Mouse (Mus musculus): ENCODE results near the gene Ccdc117.
"Not testable (repeated sequence)": the region's sequence is repeated elsewhere in the genome, so short reads cannot be mapped to it uniquely, and the experiment has no call there.

Ccdc117 gene

DNA sequence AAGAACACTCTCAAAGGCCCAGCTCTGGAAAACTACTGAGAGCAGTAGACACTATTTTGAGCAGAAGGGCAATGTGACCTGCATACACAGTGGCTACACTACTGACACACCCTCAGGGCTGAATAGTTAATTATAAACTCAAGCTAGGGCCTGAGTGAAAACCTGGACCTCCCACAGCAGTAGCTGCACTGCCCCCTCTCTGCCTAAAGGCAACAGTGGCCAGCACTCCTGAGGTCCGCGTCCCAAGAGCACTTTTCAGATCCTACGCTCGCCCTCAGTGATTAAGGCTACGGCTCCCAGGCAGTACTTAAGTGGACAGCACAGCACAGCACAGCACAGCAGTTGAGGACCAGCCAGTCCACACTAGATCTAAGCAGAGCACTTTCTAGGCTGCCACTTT lies 8.9 kb downstream of the Ccdc117 start:
- no peak for DNase-seq (ENCODE audit: low read depth, low spot score)

DNA sequence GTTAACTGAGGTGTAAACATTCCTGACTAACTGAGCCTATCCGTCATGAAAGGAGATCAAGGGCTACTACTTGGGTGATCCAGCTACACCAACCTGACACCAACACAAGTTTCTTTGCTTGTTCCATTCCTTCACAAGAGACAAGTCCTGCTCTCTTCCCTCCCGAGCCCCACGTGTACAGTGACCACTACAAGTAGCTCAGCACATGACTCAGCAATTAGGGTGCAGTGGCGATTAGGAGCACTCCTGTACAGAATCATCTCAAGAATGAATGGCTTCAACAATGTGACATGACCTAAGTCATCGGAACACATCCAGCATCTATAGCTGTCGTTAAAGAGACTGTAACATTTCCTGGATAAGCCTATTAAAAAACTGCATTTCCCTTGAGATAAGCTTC lies 11.3 kb downstream of the Ccdc117 start:
- DNase-seq (ENCODE audit: low read depth, low spot score), result no peak

DNA sequence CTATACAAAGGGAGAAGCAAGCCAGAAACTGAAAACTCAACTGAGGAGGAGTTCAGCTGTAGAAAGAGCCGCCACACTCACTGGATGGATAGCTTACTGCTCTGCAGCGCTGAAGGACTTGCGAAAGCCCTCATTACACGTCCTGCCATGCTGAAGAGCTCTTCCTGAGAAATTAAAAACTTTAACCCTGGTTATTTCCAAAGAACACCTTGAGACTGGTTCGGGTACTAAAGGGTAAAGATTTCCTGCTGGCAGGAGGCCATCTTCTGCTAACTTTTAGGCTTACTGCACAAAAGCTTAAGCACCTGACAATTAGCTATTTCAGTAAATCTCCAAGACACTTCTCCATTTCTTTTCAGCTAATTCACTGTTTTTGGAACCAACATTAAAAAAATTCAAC lies 11.8 kb downstream of the Ccdc117 start:
- no peak for DNase-seq (ENCODE audit: low read depth, low spot score)

DNA sequence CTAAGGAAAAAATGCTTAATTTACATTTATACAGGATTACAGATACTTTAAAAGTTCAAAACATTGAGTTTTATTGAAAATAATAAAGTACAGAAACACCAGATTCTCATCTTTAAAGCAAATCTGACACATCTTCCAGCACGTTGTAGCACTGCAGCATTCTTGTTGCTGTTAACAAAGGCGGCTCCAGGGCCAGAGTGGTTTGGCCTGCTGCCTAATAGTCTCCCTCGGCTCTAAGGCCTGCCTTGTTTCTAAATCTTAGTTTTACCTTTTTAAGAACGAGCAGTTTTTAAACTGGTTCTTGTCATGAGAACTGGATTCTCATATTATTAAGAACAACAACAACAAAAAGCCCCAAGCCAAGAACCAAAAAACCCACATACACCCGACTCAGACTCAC lies 13.1 kb downstream of the Ccdc117 start:
- DNase-seq (ENCODE audit: low read depth, low spot score), result no peak

DNA sequence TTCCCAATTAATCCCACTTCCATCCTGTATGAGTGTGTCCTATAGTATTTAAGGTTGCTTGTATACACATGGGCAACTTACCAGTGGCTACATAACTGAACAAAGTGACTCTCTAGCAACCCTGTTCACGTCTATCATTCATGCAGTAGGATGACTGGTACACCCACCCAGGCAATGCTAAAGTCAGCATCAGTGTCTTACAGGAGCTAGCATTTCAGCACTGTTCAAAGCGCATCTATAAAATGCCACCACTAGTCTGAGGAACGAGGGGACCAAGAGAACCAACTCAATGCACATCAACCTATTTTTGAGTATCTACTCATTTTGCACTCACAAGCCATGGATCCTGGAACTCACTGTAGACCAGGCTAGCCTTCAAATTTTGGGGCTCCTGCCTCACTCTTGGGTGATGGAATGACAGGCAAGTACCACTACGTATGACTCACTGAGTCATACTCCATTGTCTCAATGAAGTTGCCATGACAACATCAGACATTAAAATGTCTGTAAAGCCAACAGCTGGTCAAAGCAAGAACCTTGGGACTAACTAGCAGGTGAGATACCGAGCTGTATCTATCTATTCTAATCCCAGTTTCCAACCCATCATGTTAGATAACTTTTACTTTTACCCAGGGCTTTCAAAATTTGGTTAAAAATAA lies 14.0 kb downstream of the Ccdc117 start:
- DNase-seq (ENCODE audit: low read depth, low spot score), result no peak

DNA sequence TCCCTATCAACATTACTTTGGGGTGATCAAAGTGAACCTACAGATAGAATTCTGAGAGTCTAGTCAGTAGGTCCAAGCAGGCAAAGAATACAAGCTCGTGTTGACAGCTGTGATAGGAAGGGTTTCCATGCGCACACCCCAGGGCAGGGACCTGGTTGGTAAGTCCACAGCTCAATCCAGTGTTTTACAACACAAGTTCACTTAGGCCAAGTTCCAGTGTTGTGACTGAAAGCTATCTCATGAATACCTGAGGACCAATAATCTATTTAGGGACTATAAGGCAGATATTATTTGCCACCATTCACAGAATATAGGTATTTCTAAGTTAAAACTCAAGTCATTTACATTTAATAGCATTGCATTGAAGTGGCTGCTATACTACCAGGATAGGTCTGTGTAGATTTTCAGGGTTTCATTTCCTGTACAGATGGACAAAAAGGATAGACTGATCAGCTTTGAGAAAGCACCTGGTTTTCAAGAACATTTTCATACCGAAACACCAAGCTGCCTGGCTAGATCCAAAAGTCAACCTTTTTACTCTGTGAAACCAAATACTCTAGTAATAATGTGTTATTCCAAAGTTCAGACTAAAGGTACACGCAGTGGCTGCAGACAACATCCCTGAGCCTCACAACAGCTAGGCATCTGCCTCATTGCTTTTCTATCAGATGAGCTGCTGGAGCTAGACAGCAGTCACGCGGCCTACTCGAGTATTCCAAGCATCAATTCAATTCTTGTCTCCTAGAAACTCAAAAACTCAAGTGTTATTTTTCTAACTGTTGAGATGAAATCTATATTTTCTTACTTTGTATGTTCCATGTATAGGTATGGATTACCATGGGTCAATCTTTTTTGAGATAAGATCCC lies 15.2 kb downstream of the Ccdc117 start:
- DNase-seq (ENCODE audit: low read depth, low spot score), result no peak

DNA sequence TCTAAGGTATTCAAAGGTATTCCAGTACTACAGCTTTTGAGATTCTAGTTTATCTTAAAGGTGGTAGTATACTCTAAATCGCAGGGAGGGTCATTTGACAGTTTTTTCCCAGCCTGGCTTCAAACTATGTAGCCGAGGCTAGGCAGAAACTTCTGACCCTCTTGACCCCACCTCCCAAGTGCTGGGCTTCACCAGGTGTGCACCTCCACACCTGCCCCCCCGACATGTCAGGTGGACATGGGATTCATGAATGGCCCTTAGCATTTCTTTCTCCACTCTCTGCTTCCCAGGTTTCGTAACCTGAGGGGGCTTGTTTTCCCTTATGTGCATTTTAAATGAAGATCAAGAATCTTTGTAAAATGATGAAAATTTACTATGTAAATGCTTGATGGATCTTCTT lies 16.6 kb downstream of the Ccdc117 start:
- DNase-seq (ENCODE audit: low read depth, low spot score), result no peak

DNA sequence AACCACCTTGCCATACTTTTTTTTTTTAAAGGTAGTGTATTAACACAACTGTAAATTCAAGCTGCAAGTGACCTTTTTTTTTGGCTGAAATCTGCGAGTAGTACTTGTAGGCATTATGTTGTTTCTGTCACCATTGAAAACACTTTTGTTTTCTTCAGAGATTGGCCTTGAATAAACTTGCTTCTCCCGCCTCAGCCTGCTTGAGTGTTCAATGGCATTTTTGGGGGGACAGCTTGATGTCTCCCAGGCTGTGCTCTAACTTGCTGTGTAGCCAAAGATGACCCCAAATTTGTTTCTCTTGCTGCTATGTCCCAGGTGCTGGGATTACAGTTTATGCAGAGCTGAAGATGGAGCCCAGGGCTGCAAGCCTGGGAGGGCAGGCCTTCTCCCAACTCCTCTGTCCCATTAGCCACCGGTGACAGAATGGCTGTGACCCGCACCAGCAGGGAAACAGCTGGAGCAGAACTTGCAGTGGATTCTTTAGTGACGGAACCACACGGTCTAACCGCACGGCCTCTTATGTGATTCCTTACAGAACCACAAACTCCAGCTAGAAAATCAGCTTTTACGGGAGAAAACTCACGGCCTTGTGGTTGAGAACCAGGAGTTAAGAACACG lies 19.1 kb downstream of the Ccdc117 start:
- DNase-seq (ENCODE audit: low read depth, low spot score), result no peak

DNA sequence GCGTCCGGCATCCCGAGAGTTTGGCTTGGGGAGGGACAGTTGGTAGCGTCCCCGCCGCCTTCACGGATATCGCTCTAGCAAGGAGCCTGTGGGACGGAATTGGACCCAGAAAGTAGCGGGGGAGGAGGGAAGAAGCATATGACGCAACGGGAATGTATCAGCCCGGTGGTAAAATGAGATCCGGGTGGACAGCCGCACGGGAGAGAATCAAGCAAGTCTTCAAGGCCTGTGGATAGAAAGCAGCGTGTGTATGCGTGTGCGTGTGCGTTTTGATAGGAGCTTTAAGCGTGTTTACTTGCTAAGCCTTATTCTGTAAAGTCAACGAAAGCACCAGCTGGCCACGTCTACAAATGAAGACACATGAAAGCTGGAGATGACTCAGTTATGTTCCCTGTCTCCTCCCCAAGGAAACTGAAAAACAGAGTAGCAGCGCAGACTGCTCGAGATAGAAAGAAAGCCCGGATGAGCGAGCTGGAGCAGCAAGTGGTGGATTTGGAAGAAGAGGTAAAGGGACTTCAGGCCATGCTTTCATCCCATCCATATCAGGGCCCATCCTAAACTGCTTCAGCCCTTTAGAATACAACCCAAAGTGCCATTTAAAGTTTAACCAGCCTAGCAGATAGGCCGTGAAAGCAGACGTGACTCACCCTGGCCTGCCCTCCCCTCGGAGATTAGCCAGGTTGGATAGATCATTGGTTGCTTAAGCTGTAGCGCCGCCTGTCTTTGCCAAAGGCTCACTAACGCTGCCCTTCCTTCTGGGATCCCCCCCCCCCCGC lies 20.3 kb downstream of the Ccdc117 start:
- DNase-seq (ENCODE audit: low read depth, low spot score), result peak; percentile 54

DNA sequence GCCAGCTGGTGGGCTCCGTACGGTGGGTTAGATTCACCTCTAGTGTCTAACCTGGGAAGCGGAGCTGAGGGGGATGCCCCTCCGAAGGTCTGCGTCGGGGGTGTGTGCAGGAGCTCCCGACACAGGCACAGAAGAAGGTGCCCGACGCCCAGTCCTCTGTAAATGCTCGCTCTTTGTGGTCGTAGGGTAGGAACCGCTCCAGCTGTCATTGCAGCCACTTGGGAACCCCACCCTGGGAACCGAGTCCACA lies 20.8 kb downstream of the Ccdc117 start:
- DNase-seq (ENCODE audit: low read depth, low spot score), result no peak

DNA sequence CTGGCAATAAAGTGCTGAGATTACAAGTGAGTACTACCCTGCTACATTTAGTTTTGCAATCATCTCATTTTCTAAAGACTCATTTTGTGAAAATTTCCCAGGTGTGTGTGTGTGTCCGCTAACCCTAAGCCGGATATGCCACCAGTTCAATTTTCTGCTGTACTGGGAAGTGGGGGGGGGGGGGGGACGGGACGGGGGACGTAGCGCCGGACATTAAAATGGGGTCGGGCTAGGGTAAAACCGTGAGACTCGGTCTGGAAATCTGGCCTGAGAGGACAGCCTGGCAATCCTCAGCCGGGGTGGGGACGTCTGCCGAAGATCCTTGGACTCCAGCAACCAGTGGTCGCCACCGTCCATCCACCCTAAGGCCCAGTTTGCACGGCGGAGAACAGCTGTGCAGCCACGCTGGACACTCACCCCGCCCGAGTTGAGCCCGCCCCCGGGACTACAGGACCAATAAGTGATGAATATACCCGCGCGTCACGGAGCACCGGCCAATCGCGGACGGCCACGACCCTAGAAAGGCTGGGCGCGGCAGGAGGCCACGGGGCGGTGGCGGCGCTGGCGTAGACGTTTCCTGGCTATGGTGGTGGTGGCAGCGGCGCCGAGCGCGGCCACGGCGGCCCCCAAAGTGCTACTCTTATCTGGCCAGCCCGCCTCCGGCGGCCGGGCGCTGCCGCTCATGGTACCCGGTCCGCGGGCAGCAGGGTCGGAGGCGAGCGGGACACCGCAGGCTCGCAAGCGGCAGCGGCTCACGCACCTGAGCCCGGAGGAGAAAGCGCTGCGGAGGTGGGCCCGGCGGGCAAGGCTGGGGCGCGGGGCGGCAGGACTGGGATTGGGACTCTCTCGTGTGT lies 21.3 kb downstream of the Ccdc117 start, which contains the start of gene Xbp1:
Xbp1 (plus strand) TSS at position 248 of the 854 bp plus-strand sequence.
- peak; percentile 93 for DNase-seq (ENCODE audit: low read depth, low spot score)

DNA sequence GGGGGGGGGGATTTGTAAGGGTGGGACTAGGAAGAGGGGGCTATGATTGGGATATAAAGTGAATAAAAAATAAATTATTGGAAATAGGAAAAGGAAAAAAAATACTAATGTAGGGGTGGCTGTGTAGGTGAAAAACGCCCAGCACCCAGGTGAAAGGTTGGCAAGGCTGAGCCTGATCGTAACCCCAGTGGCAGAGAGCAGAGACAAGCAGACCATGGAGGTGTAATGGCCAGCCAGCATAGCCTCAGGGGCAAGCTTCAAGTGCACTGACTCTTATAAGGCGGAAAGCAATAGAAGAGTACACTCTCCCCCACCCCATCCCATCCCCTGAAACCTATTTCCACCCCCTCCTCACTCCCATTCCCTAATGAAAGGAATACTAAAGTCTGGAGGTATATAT lies 22.3 kb downstream of the Ccdc117 start:
- DNase-seq (ENCODE audit: low read depth, low spot score), result no peak

DNA sequence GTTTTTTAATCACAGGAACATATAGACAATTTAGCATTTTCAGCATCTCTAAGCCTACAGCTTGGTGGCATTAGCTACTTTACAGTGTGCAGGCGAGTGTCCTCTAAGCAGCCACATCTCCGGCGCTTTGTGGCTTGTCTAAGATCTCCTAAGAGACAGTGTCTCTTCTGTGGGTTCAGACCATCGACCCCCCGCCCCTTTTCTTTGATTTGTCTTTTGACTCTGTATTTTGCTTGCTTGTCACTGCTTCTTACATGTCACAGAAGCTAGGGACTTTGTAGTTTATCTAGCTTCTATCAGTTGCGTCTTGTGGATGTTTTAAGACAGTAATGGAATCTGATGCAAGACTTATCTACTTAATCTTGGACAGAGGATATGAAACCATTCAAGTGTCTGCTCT lies 24.6 kb downstream of the Ccdc117 start:
- no peak for DNase-seq (ENCODE audit: low read depth, low spot score)

DNA sequence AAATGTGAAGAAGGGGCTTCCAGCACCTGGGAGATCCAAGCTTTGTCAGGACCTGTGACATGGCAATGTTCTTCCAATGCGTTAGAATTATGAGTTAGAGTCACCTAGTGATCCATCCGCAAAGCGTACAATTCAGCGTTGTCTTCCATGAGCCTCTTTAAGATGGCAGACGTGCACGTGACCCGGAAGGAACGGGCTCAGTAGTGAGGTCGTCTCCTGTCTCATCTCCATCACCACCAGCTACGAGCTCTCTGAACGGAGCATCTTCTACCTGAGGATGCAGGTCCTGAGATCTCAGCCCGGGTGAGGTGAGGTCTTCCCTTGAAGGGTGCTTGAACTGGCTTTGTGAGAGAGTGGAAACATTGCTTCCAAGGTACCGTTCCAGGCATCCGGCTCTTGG lies 25.4 kb downstream of the Ccdc117 start:
- no peak for DNase-seq (ENCODE audit: low read depth, low spot score)

DNA sequence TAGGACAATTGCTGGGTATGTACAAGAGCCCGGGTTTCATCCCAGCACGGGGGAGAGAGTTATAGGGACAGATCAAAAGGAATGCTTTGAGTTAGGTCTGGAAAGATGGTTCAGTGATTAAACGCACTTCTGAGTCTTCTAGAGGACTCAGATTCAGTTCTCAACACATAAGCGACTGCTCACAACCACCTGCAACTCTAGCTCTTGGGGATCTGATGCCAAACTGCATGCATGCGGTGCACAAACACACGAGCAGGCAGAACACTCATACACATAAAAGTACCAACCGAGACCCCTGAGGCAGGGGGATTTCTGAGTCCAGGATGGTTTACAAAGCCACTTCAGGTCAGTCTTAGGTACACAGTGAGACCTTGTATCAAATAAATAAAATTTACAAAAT lies 25.8 kb downstream of the Ccdc117 start:
- DNase-seq (ENCODE audit: low read depth, low spot score), result no peak

DNA sequence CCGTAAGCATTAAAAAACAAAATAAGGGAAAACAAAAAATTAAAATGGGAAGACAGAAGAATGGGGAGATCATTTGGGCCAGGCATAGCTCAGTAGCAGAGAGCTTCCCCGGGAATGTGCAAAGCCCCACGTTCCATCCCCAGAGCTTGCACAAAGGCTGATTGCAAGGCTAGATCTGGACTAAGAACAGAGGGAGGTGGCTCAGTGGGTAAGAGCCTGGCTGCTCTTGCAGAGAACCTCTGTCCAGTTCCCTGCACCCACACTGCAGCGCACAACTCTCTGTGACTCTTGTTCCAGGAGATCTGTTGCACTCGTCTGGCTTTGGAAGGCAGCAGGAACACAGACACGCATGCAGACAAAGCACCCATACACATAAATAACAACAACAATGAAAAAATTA lies 26.3 kb downstream of the Ccdc117 start:
- no peak for DNase-seq (ENCODE audit: low read depth, low spot score)

DNA sequence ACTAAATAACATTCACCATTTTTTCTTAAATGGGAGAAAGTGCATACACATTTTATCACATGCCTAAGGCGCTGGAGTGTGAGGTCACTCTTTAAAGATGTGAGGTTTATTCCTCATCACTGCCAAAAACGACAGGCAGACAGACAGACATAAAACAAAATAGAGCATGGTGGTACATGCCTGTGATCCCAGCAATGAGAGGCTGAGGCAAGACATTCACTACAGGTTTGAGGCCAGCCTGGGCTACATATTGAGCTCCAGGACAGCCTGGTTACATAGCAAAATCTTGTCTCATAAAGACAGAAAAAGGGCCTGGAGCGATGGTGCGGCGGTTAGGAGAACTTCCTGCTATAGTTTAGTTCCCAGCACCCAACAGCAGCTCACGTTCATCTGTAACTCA lies 26.8 kb downstream of the Ccdc117 start:
- no peak for DNase-seq (ENCODE audit: low read depth, low spot score)

DNA sequence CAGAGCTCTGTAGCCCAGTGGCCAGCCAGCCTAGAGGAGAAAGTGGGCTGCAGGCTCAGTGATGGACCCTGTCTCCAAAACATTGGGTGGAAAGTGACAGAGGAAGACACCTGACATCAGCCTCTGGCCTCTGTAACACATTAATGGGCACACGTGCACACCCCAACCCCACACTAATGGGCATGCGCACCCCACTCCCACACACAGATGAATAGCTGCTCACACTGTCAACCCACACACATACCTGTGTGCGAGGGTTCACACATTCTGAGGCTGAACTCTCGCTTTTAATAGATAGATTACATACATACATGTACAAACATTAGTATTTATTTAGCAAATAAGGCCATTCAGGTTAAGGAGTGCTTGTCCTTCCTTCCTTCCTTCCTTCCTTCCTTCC lies 27.9 kb downstream of the Ccdc117 start:
- no peak for DNase-seq (ENCODE audit: low read depth, low spot score)

DNA sequence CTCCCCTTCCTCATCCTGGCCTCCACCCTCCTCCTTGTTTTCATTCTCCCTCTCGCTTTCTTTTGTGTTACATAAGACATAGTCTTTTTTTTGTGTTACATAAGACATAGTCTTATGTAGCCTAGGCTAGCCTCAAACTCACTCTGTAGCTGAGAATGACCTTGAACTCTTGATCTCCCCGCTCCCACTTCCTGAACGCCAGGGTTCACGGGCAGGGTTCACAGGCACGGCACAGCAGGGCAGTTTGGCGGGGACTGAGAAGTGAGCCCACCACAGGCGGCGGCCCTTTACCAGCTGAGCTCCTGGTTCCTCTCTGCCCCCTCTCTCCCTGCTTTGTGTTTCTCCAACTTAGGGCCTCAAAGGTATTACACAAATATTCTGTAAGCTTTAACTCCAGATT lies 29.0 kb downstream of the Ccdc117 start:
- DNase-seq (ENCODE audit: low read depth, low spot score), result no peak

DNA sequence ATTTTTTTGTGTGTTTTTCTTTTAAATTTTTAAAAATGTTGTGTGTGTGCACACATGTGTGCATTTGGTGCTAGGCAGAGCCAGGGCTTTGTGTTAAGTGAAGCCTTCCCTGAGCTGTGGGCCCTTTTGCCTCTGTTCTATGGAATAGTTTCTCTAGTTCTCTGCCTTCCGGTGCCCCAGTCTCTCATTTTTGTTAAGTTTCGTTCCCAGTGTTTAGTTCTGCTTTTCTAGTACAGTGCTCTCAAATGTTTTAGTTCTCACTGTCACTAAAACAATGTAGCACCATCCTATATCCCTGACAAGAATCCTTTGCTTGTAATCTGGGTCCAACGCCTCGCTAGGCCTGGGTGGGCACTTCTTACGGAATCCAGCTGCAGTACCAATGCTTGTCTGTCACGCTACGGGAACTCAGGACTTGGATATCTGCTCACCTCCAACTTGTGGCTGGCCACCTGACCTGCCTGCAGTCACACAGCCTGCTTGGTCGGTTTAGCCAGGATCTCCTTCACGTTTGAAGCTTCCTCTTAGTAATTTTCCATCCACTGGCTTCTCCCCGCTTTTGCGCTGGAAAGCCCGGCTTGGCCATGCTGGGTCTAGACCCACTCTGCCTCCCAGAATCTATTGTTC lies 29.8 kb downstream of the Ccdc117 start:
- DNase-seq (ENCODE audit: low read depth, low spot score), result no peak

DNA sequence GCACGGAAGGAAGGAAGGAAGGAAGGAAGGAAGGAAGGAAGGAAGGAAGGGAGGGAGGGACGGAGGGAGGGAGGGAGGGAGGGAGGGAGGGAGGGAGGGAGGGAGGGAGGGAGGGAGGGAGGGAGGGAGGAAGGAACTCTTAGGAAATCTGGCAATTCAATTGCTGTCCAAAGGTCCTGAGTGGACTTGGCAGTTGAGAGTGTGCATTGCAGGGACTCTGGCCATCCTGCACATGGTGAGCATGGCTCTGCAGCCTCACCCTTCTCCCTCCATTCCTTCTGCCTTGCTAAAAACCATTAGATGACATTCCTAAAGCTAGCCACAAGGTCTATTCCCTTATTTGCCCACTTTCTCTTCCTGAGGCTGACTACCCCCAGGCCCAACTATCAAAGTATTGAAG lies 31.3 kb downstream of the Ccdc117 start:
- not testable (repeated sequence) for DNase-seq (ENCODE audit: low read depth, low spot score)

All from forelimb bud, embryonic 11.5 days (tissue).